Mouse (Mus musculus): ENCODE measurements around the gene Rab11fip4. TPM values are rescaled to one million over a fixed set of nuclear protein-coding genes. Genes with fewer than 3 reads are reported as not detected.
"Not testable (repeated sequence)": the region's sequence is repeated elsewhere in the genome, so short reads cannot be mapped to it uniquely, and the experiment has no call there.

Rab11fip4 gene
- polyA plus RNA-seq, 1 experiment, result 40.8 TPM

DNA sequence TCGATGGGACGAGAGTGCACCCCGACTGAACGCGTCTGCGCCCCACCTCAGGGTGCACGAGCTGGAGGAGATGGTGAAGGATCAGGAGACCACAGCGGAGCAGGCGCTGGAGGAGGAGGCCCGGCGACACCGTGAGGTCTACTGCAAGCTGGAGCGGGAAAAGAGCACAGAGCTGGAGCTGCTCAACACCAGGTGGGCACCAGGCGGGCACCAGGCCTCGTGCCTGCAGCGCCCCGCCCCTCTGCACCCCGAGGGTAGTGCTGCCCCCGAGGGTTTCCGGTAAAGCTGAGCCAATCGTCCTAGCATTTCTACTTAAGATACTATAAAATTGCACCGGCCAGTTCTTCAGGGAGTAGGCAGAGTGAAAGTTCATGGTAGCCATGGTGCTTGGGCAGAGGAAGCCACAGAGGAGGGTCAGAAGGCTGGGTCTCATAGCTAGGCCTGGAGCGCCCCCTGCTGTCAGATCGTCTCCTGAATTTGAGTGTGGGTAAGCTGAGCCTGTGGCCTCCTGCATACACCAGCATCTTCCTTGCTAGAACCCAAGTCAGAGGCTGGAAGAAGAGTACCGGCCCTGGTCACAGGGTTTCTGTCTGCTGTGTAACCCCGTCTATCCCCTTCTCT is 95.6 kb downstream of the Rab11fip4 start:
- TF ChIP-seq CTCF (conservative IDR thresholded peaks at IDR 0.05; ENCODE audit: insufficient read depth, insufficient read length, low read depth, low read length) (peak; percentile 97), POLR2A (IDR thresholded peaks at IDR 0.05; ENCODE audit: low read depth, low read length) (no peak)
- Histone ChIP-seq H3K36me3 (ENCODE audit: control insufficient read depth, insufficient read depth, low read length) (no peaks in the 10 kb centered on the region), H3K27ac (ENCODE audit: insufficient read depth, low read depth, low read length) (no peak overlapping the region), H3K27me3 (replicated peaks; ENCODE audit: control insufficient read depth, insufficient read depth, low read length) (no peaks in the 10 kb centered on the region), H3K4me3 (ENCODE audit: insufficient read depth, low read depth, low read length) (no peak overlapping the region), H3K4me1 (ENCODE audit: control insufficient read depth, insufficient read depth, low read length) (no peaks in the 10 kb centered on the region)
- DNase-seq, result peak; percentile 89
- WGBS, result 66% methylated on average over 26 of the region's 26 CpGs

DNA sequence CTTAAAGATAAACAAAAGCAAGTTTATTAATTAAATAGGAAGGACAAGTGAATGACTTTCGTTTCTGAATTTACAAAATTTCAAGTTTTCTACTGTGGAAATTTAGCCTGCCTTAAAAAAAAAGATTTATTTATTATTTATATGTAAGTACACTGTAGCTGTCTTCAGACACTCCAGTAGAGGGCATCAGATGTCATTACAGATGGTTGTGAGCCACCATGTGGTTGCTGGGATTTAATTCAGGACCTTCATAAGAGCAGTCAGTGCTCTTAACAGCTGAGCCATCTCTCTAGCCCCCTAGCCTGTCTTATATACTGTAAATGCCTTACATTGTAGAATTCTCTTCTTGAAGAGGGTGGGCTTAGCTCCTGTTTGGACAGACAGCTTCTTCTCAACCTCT is 98.9 kb downstream of the Rab11fip4 start:
- Histone ChIP-seq H3K27me3 (replicated peaks; ENCODE audit: control insufficient read depth, insufficient read depth, low read length) (no peaks in the 10 kb centered on the region), H3K4me1 (ENCODE audit: control insufficient read depth, insufficient read depth, low read length) (no peaks in the 10 kb centered on the region), H3K27ac (ENCODE audit: insufficient read depth, low read depth, low read length) (no peak overlapping the region), H3K4me3 (ENCODE audit: insufficient read depth, low read depth, low read length) (no peak overlapping the region), H3K36me3 (ENCODE audit: control insufficient read depth, insufficient read depth, low read length) (no peaks in the 10 kb centered on the region)
- DNase-seq, result no peak
- TF ChIP-seq CTCF (conservative IDR thresholded peaks at IDR 0.05; ENCODE audit: insufficient read depth, insufficient read length, low read depth, low read length), result no peak
- no peak for TF ChIP-seq POLR2A (IDR thresholded peaks at IDR 0.05; ENCODE audit: low read depth, low read length)
- WGBS, result 91% methylated on average over 1 of the region's 1 CpGs

DNA sequence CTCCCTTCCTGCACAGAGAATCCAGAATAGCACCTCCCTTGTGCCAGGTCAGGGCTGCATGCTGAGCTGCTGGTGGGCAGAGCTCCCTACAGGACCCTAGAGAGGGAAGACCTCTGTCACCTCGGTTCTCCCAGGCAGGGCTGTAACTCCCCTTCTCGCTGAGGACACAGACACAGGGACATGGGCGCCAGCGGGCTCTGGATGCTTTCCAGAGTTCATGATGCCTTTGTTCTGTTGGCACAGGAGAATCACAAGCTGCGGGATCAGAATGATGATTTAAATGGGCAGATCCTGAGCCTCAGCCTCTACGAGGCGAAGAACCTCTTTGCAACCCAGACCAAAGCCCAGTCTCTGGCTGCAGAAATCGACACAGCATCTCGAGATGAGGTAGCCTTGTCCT is 100.5 kb downstream of the Rab11fip4 start:
- no peak for DNase-seq
- Histone ChIP-seq H3K27ac (ENCODE audit: insufficient read depth, low read depth, low read length) (no peak overlapping the region), H3K36me3 (ENCODE audit: control insufficient read depth, insufficient read depth, low read length) (no peaks in the 10 kb centered on the region), H3K4me3 (ENCODE audit: insufficient read depth, low read depth, low read length) (no peak overlapping the region), H3K27me3 (replicated peaks; ENCODE audit: control insufficient read depth, insufficient read depth, low read length) (no peaks in the 10 kb centered on the region), H3K4me1 (ENCODE audit: control insufficient read depth, insufficient read depth, low read length) (no peaks in the 10 kb centered on the region)
- TF ChIP-seq CTCF (conservative IDR thresholded peaks at IDR 0.05; ENCODE audit: insufficient read depth, insufficient read length, low read depth, low read length) (no peak), POLR2A (IDR thresholded peaks at IDR 0.05; ENCODE audit: low read depth, low read length) (no peak)
- WGBS, result 82% methylated on average over 9 of the region's 9 CpGs

DNA sequence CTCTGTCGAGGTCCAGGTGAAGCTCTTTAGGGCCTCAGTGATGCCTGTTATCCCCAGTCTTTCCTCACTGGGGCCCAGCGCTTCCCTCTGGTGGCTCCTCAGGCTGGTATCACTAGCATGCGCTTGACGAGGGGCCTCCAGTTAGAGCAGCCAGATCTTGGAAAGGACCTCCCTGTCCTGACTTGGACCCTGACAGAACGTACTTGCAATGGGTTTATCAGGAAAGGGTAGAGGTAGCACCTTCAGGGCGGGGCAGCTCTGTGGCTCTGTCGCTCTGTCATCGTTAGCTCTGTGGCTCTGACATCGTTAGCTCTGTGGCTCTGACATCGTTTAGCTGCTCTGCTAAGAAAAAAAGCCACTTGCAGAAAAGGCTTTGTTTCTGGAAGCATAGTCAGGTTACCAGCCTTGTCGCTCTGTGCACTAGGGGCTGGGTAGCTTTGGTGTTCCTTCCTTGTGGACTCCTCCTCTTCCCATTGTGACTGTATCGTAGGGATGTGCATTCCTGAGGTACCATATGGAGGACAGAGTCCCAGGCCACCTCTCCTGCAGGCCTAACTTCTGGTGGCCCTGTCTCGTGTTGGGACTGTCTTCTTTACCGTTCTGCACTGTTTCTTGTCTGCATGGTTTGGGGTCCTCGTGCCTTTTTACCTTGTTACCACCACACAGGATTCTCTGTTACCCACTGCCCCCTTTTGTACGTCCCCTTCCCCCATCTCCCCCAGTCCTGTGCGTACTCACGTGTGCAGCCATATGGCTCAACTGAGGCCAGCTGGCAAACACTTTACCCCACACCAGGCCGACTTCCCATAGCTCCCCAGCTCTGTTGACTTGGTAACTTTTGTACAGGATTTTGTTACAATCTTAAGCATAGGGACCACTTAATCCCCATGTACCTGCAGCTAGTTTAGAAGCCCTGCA is 105.6 kb downstream of the Rab11fip4 start:
- no peaks in the 10 kb centered on the region for H3K27me3 ChIP-seq (replicated peaks; ENCODE audit: control insufficient read depth, insufficient read depth, low read length)
- H3K27ac ChIP-seq (ENCODE audit: insufficient read depth, low read depth, low read length), result no peak overlapping the region
- WGBS, result 66% methylated on average over 19 of the region's 19 CpGs
- H3K36me3 ChIP-seq (ENCODE audit: control insufficient read depth, insufficient read depth, low read length), result no peaks in the 10 kb centered on the region
- no peaks in the 10 kb centered on the region for H3K4me1 ChIP-seq (ENCODE audit: control insufficient read depth, insufficient read depth, low read length)
- no peak for TF ChIP-seq POLR2A (IDR thresholded peaks at IDR 0.05; ENCODE audit: low read depth, low read length)
- TF ChIP-seq CTCF (conservative IDR thresholded peaks at IDR 0.05; ENCODE audit: insufficient read depth, insufficient read length, low read depth, low read length), result no peak
- DNase-seq, result no peak
- H3K4me3 ChIP-seq (ENCODE audit: insufficient read depth, low read depth, low read length), result no peak overlapping the region

DNA sequence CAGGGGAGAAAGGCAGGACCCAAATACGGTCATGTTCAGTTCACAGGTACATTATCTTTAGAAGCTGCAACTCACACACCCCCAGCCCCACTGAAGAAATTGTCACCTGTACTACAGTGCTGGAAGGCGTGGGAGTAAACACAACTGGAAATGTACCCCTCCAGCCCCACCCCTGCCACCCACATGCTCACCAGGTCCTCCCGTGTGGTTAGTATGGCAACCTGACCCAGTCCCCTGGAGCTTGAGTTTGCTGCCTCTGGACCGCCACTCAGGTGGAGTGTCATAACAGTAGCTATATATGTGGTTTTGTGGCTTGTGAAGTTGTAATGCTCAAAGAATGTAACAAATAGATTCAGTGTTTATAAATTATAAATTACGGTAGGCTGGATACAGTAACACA is 107.1 kb downstream of the Rab11fip4 start:
- TF ChIP-seq POLR2A (IDR thresholded peaks at IDR 0.05; ENCODE audit: low read depth, low read length), result no peak
- no peak for TF ChIP-seq CTCF (conservative IDR thresholded peaks at IDR 0.05; ENCODE audit: insufficient read depth, insufficient read length, low read depth, low read length)
- peaks cover 3% of the 10 kb centered on the region; the same call in 1 of the 2 replicates for H3K4me1 ChIP-seq (ENCODE audit: control insufficient read depth, insufficient read depth, low read length)
- no peak for DNase-seq
- H3K36me3 ChIP-seq (ENCODE audit: control insufficient read depth, insufficient read depth, low read length), result no peaks in the 10 kb centered on the region
- no peaks in the 10 kb centered on the region for H3K27me3 ChIP-seq (replicated peaks; ENCODE audit: control insufficient read depth, insufficient read depth, low read length)
- 73% methylated on average over 5 of the region's 5 CpGs for WGBS
- no peak overlapping the region for H3K27ac ChIP-seq (ENCODE audit: insufficient read depth, low read depth, low read length)
- no peak overlapping the region for H3K4me3 ChIP-seq (ENCODE audit: insufficient read depth, low read depth, low read length)

DNA sequence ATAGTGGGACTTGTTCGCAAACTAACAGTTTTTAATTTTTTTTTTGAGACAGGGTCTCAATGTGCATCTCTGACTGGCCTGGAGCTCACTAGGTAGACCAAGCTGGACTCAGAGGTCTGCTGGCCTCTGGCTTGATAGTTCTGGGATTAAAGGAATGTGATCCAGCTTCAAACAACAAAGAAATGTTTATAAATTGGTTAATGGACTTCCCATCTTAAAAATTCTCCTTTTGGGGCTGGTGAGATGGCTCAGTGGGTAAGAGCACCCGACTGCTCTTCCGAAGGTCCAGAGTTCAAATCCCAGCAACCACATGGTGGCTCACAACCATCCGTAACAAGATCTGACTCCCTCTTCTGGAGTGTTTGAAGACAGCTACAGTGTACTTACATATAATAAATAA is 107.5 kb downstream of the Rab11fip4 start:
- not testable (repeated sequence) for H3K27me3 ChIP-seq (replicated peaks; ENCODE audit: control insufficient read depth, insufficient read depth, low read length); H3K4me1 ChIP-seq (ENCODE audit: control insufficient read depth, insufficient read depth, low read length); H3K27ac ChIP-seq (ENCODE audit: insufficient read depth, low read depth, low read length); H3K4me3 ChIP-seq (ENCODE audit: insufficient read depth, low read depth, low read length); DNase-seq; H3K36me3 ChIP-seq (ENCODE audit: control insufficient read depth, insufficient read depth, low read length)
- WGBS, result 78% methylated on average over 4 of the region's 4 CpGs

DNA sequence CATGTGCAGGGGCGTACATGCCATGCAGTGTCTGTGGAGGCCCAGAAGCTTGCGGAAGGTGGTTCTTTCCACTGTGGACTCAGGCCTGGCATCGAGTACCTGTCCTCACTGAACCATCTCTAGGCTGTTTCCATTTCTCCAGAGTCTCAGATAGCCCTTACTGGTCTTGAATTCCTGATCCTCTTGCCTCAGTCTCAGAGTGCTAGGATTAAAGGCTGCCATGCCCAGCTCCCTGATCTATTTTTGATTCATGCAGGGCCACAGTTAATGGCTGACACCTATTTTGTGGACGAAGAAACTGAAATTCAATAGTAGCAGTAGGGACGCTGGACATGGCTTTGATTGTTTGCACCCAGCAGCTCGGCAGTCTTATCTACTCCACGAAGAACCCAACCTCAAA is 110.5 kb downstream of the Rab11fip4 start:
- 94% methylated on average over 7 of the region's 7 CpGs for WGBS
- H3K4me3 ChIP-seq (ENCODE audit: insufficient read depth, low read depth, low read length), result no peak overlapping the region
- TF ChIP-seq CTCF (conservative IDR thresholded peaks at IDR 0.05; ENCODE audit: insufficient read depth, insufficient read length, low read depth, low read length) (no peak), POLR2A (IDR thresholded peaks at IDR 0.05; ENCODE audit: low read depth, low read length) (no peak)
- DNase-seq, result no peak
- H3K4me1 ChIP-seq (ENCODE audit: control insufficient read depth, insufficient read depth, low read length), result peaks cover 7% of the 10 kb centered on the region; the same call in 1 of the 2 replicates
- H3K36me3 ChIP-seq (ENCODE audit: control insufficient read depth, insufficient read depth, low read length), result no peaks in the 10 kb centered on the region
- no peaks in the 10 kb centered on the region for H3K27me3 ChIP-seq (replicated peaks; ENCODE audit: control insufficient read depth, insufficient read depth, low read length)
- H3K27ac ChIP-seq (ENCODE audit: insufficient read depth, low read depth, low read length), result no peak overlapping the region
